Mouse (Mus musculus): ENCODE results near the gene Metap2. TPM values are rescaled to one million over a fixed set of nuclear protein-coding genes. Genes with fewer than 3 reads are reported as not detected.

Gene Metap2
- polyA plus RNA-seq (2015; fragmentation: Nextera tagmentation; extraction: Ambion mirVana), result 135 and 137 TPM in 2 replicates

DNA sequence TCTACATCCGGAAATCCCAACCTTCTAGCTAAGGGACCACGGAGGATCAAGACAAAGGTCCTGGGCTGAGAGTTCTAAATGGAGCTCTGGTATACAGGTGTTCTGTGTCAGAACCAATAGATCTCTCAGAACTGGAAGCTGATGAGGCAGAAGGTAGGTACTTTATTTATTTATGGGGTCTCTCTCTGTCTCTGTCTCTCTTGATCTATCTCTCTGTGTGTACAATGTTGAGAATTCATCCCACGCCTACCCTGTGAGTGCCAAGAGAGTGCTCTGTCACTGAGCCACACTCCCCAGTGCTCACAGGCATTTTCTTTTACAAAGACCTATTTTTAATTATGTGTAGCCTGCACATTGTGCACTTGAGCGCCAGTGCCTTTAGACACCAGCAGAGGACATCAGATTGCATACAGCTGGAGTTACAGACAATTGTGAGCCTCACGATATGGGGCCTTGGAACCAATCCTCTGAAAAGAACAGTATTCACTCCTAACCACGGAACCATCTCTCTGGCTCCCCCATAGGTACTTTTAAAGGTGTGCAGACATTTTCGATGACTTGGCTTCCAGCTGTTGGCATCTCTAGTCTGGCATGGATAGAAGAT, at the start of gene Metap2:
Gene Metap2 (minus strand): TSS at position 51 of the 604 bp plus-strand sequence.
- no peak within 1 kb of the TSS for H3K4me3 ChIP-seq (ENCODE audit: low read depth, low read length)

DNA sequence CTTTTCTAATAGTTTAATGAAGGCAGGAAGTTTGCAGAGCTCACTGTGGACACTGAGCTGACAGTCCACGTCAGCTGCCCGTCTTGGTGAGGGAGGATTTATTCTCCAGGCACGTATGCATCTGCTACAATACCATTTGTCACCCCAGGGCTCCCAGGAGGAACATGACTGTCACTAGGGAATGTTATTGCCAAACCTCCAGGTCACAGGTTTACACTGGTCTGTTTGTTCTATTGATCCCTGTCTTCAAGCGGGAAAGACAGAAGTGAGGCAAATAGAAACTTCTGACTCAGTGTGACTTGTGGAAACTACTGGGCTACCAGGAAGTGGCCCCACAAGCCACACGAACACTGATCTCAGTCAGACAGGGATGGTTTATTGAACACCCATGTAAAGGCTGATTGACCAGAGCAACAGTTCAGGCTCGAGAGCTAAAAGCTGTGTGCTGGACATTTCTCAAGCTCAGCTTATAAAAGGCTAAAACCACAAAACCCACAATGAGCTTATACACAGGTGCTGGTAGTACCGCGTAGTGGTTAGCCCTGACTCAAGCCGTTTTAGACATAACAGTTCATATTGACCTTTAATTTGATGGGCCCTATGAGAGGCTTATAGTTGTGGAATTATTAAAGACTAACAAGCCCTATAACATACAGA, 49.1 kb upstream of the Metap2 start:
- no peaks in the 10 kb centered on the region for H3K9me3 ChIP-seq (ENCODE audit: low read length)

More for the DNA sequence above, at the start of gene Metap2:
- no peaks in the 10 kb centered on the region for H3K27me3 ChIP-seq (replicated peaks; ENCODE audit: insufficient read depth, low read length)
- H3K36me3 ChIP-seq (ENCODE audit: insufficient read depth, low read length), result no peaks in the 10 kb centered on the region
- ATAC-seq (no peak), DNase-seq (ENCODE audit: low spot score) (no peak)
- no peak within 1 kb of the TSS for H3K9ac ChIP-seq (replicated peaks; ENCODE audit: low read depth)
- no peak within 1 kb of the TSS for H3K4me2 ChIP-seq (replicated peaks; ENCODE audit: low read depth, low read length)
- 61% methylated on average over 7 of the region's 7 CpGs for WGBS
- no peak within 1 kb of the TSS for H3K27ac ChIP-seq (ENCODE audit: low read length)
- H3K9me3 ChIP-seq (ENCODE audit: low read length), result no peaks in the 10 kb centered on the region
- H3K4me1 ChIP-seq (ENCODE audit: insufficient read depth, low read depth, low read length), result no peaks in the 10 kb centered on the region
- TF ChIP-seq EP300 (IDR thresholded peaks at IDR 0.05) (no peak), CTCF (IDR thresholded peaks at IDR 0.05) (0 out of 2 replicates have a peak, but pooled peaks have one; percentile 5)

DNA sequence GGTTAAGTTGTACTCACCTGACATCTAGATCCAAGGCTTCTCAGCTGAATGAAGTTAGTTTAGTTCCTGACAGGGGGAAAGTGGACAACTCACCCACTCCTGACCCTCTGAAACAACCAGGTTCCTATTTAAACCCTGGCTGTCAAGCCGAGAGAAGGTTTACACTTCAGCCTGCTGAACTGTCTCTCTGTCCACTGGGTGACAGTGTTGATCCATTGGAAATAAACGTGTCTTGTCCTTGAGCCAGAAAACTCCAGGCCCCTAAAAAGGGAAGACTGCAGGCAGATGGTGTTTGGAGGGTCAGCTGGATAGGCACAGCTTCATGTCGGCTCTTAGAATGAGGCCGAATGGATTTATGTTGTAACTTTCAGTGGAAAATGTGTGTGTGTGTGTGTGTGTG, 48.5 kb upstream of the Metap2 start:
- DNase-seq (ENCODE audit: low spot score) (peak; percentile 77), ATAC-seq (peak; percentile 76)
- Histone ChIP-seq H3K4me2 (replicated peaks; ENCODE audit: low read depth, low read length) (no peak overlapping the region), H3K9me3 (ENCODE audit: low read length) (no peaks in the 10 kb centered on the region), H3K36me3 (ENCODE audit: insufficient read depth, low read length) (no peaks in the 10 kb centered on the region), H3K9ac (replicated peaks; ENCODE audit: low read depth) (no peak overlapping the region), H3K27me3 (replicated peaks; ENCODE audit: insufficient read depth, low read length) (no peaks in the 10 kb centered on the region), H3K4me1 (ENCODE audit: insufficient read depth, low read depth, low read length) (no peaks in the 10 kb centered on the region), H3K27ac (ENCODE audit: low read length) (no peak overlapping the region), H3K4me3 (ENCODE audit: low read depth, low read length) (no peak overlapping the region)
- 33% methylated on average over 4 of the region's 4 CpGs for WGBS
- TF ChIP-seq EP300 (IDR thresholded peaks at IDR 0.05) (no peak), CTCF (IDR thresholded peaks at IDR 0.05) (peak; percentile 87)

More for the DNA sequence above, 49.1 kb upstream of the Metap2 start:
- WGBS, result 56% methylated on average over 9 of the region's 9 CpGs
- Histone ChIP-seq H3K27ac (ENCODE audit: low read length) (no peak overlapping the region), H3K36me3 (ENCODE audit: insufficient read depth, low read length) (no peaks in the 10 kb centered on the region), H3K4me2 (replicated peaks; ENCODE audit: low read depth, low read length) (no peak overlapping the region), H3K27me3 (replicated peaks; ENCODE audit: insufficient read depth, low read length) (no peaks in the 10 kb centered on the region), H3K4me1 (ENCODE audit: insufficient read depth, low read depth, low read length) (no peaks in the 10 kb centered on the region), H3K4me3 (ENCODE audit: low read depth, low read length) (no peak overlapping the region), H3K9ac (replicated peaks; ENCODE audit: low read depth) (no peak overlapping the region)
- DNase-seq (ENCODE audit: low spot score) (no peak), ATAC-seq (peak; percentile 13; the same call in 1 of the 2 replicates)
- no peak for TF ChIP-seq EP300 (IDR thresholded peaks at IDR 0.05)
- TF ChIP-seq CTCF (IDR thresholded peaks at IDR 0.05), result no peak

DNA sequence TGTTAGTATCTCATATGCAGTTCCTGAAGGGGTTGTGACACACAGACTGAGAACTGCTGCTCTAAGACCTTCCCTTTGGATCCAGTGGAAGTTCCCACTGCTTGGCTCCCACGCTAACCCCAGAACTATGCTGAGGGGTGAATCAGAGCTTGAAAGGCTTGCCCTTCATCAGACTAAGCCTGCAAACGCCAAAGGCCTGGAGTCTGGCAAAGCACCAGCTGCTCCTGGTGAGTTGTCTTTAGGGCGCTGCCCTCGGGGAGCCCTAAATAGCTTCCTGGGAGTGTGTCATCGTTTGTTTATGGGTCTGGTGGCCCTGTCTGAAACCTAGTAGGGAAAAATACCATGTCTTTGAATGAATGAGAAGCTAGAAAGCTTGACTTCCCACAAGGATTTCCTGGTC, 47.3 kb upstream of the Metap2 start:
- H3K9ac ChIP-seq (replicated peaks; ENCODE audit: low read depth), result no peak overlapping the region
- H3K4me2 ChIP-seq (replicated peaks; ENCODE audit: low read depth, low read length), result no peak overlapping the region
- ATAC-seq, result peak; percentile 61
- no peak for TF ChIP-seq CTCF (IDR thresholded peaks at IDR 0.05)
- TF ChIP-seq EP300 (IDR thresholded peaks at IDR 0.05), result no peak
- H3K27ac ChIP-seq (ENCODE audit: low read length), result no peak overlapping the region
- 41% methylated on average over 5 of the region's 5 CpGs for WGBS
- no peak overlapping the region for H3K4me3 ChIP-seq (ENCODE audit: low read depth, low read length)
- no peaks in the 10 kb centered on the region for H3K9me3 ChIP-seq (ENCODE audit: low read length)
- DNase-seq (ENCODE audit: low spot score), result peak; percentile 46
- H3K4me1 ChIP-seq (ENCODE audit: insufficient read depth, low read depth, low read length), result no peaks in the 10 kb centered on the region
- H3K27me3 ChIP-seq (replicated peaks; ENCODE audit: insufficient read depth, low read length), result no peaks in the 10 kb centered on the region
- no peaks in the 10 kb centered on the region for H3K36me3 ChIP-seq (ENCODE audit: insufficient read depth, low read length)

DNA sequence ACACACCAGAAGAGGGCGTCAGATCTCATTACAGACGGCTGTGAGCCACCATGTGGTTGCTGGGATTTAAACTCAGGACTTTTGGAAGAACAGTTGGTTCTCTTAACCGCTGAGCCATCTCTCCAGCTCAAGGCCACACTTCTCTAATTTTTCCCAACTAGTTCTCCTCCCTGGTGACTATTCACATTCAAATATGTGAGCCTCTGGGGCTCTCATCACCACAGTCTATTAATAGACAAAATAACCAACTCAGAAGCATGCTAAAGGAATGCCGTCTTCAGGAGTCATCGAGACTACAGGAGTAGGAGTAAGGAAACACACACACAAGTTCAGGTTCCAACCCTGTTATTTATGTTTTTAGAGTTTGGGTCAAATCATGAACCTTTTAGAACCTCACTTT, 43.4 kb upstream of the Metap2 start:
- no peaks in the 10 kb centered on the region for H3K27me3 ChIP-seq (replicated peaks; ENCODE audit: insufficient read depth, low read length)
- H3K9me3 ChIP-seq (ENCODE audit: low read length), result no peaks in the 10 kb centered on the region
- 76% methylated on average over 5 of the region's 5 CpGs for WGBS
- H3K27ac ChIP-seq (ENCODE audit: low read length), result no peak overlapping the region
- H3K4me1 ChIP-seq (ENCODE audit: insufficient read depth, low read depth, low read length), result no peaks in the 10 kb centered on the region
- DNase-seq (ENCODE audit: low spot score) (no peak), ATAC-seq (no peak)
- no peaks in the 10 kb centered on the region for H3K36me3 ChIP-seq (ENCODE audit: insufficient read depth, low read length)
- no peak for TF ChIP-seq CTCF (IDR thresholded peaks at IDR 0.05)
- H3K9ac ChIP-seq (replicated peaks; ENCODE audit: low read depth), result no peak overlapping the region
- no peak overlapping the region for H3K4me3 ChIP-seq (ENCODE audit: low read depth, low read length)
- H3K4me2 ChIP-seq (replicated peaks; ENCODE audit: low read depth, low read length), result no peak overlapping the region

DNA sequence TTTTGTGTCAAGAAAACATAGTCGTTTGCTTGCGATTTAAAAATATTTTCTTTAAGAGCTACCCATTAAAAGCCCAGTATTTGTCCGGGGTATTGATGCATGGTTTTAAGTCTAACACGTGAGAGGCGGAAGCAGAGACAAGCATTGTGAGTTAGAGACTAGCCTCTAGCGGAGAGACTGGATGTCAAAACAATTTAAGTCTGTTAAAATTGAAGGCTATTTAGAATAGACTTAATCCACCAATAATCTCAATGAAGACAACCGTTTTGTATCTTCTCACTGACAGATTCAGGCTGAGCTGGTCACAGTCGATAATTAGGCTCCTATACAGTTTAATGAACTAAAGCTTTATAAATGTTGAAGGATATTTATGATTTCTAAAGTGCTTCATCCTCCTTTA, 42.8 kb upstream of the Metap2 start:
- Histone ChIP-seq H3K27me3 (replicated peaks; ENCODE audit: insufficient read depth, low read length) (no peaks in the 10 kb centered on the region), H3K4me1 (ENCODE audit: insufficient read depth, low read depth, low read length) (no peaks in the 10 kb centered on the region), H3K36me3 (ENCODE audit: insufficient read depth, low read length) (no peaks in the 10 kb centered on the region), H3K27ac (ENCODE audit: low read length) (no peak overlapping the region), H3K9ac (replicated peaks; ENCODE audit: low read depth) (no peak overlapping the region), H3K4me3 (ENCODE audit: low read depth, low read length) (no peak overlapping the region), H3K9me3 (ENCODE audit: low read length) (no peaks in the 10 kb centered on the region), H3K4me2 (replicated peaks; ENCODE audit: low read depth, low read length) (no peak overlapping the region)
- DNase-seq (ENCODE audit: low spot score) (no peak), ATAC-seq (no peak)
- 89% methylated on average over 8 of the region's 8 CpGs for WGBS
- no peak for TF ChIP-seq CTCF (IDR thresholded peaks at IDR 0.05)
- no peak for TF ChIP-seq EP300 (IDR thresholded peaks at IDR 0.05)
